Mouse (Mus musculus) neural tube, embryonic 15.5 days (tissue): ENCODE measurements around the gene Pole3. TPM values are rescaled to one million over a fixed set of nuclear protein-coding genes. Genes with fewer than 3 reads are reported as not detected.

Experiments
- ATAC-seq: fragments of 200-750 bp; cut with Nextera tagmentation; 2 replicates; pipeline ENCODE4 v1.8.0; 2017; ENCODE audit warnings: mild to moderate bottlenecking, moderate TSS enrichment, moderate library complexity; ENCODE audit not compliant: low FRiP score
- H3K27ac ChIP-seq: fragments of 300-500 bp; sonication (generic); replicated peaks from 2 replicates; pipeline ENCODE4 v1.5.1; 2015; ENCODE audit warnings: mild to moderate bottlenecking, inconsistent platforms
- H3K27me3 ChIP-seq: fragments of 300-500 bp; sonication (generic); replicated peaks from 2 replicates; pipeline ENCODE4 v1.6.1; 2015; ENCODE audit warnings: inconsistent platforms
- H3K36me3 ChIP-seq: fragments of 300-500 bp; sonication (generic); 2 replicates; pipeline ENCODE4 v1.6.1; 2015; ENCODE audit warnings: inconsistent platforms
- H3K4me1 ChIP-seq: fragments of 300-500 bp; sonication (generic); 2 replicates; pipeline ENCODE4 v1.6.1; 2015; ENCODE audit warnings: inconsistent platforms
- H3K4me2 ChIP-seq: fragments of 300-500 bp; sonication (generic); 2 replicates; pipeline ENCODE4 v1.6.1; 2015; ENCODE audit warnings: inconsistent platforms, mild to moderate bottlenecking, moderate library complexity
- H3K4me3 ChIP-seq: fragments of 300-500 bp; sonication (generic); replicated peaks from 2 replicates; pipeline ENCODE4 v1.5.1; 2015; ENCODE audit warnings: mild to moderate bottlenecking, inconsistent platforms
- H3K9ac ChIP-seq: fragments of 300-500 bp; sonication (generic); replicated peaks from 2 replicates; pipeline ENCODE4 v1.6.1; 2015; ENCODE audit warnings: mild to moderate bottlenecking, inconsistent platforms
- H3K9me3 ChIP-seq: fragments of 300-500 bp; sonication (generic); replicated peaks from 2 replicates; pipeline ENCODE4 v1.6.1; 2016; ENCODE audit warnings: inconsistent platforms
- WGBS: fragments of 180-500 bp; shearing (Covaris S2); methylation state at CpG from one replicate; pipeline ENCODE4 v1.1.7; 2015; ENCODE audit warnings: mixed read lengths; 5-methylcytosine and 5-hydroxymethylcytosine counted together
- polyA plus RNA-seq: library from polyadenylated mRNA; unstranded; fragments of >200 nt; fragmentation: Nextera tagmentation; extraction: Ambion mirVana; gene quantifications from 2 replicates; pipeline ENCODE4 v1.2.1, GENCODE M21; 2015

Pole3 gene
- polyA plus RNA-seq, 1 experiment from 2014 or later: 52.0 TPM

- peak overlapping the region; percentile 68; the same call in 1 of the 2 replicates for H3K4me2 ChIP-seq
- no peak for ATAC-seq
- 0 out of 2 replicates have a peak overlapping the region, but pooled peaks have one; percentile 82 for H3K9ac ChIP-seq
- no peak overlapping the region for H3K4me3 ChIP-seq
- no peaks in the 10 kb centered on the region for H3K27me3 ChIP-seq
- no peak overlapping the region for H3K27ac ChIP-seq
- WGBS: 91% methylated on average over 10 of the region's 10 CpGs
- no peaks in the 10 kb centered on the region for H3K9me3 ChIP-seq
- peaks cover 30% of the 10 kb centered on the region for H3K4me1 ChIP-seq
- H3K36me3 ChIP-seq: peaks cover 12% of the 10 kb centered on the region
Observed at GRCm38 (mm10) chr4:62517538-62518415, 7.1 kb downstream of the Pole3 start.

- Histone ChIP-seq H3K27me3 (no peaks in the 10 kb centered on the region), H3K4me3 (no peak overlapping the region), H3K4me2 (no peak overlapping the region), H3K27ac (no peak overlapping the region), H3K9me3 (no peaks in the 10 kb centered on the region), H3K4me1 (peaks cover 30% of the 10 kb centered on the region), H3K36me3 (peaks cover 19% of the 10 kb centered on the region), H3K9ac (no peak overlapping the region)
- 95% methylated on average over 8 of the region's 8 CpGs for WGBS
- ATAC-seq: no peak
Observed at GRCm38 (mm10) chr4:62517046-62517445, 7.8 kb downstream of the Pole3 start.

- no peak overlapping the region for H3K4me3 ChIP-seq
- 0 out of 2 replicates have a peak overlapping the region, but pooled peaks have one; percentile 41 for H3K27ac ChIP-seq
- no peak for ATAC-seq
- no peak overlapping the region for H3K9ac ChIP-seq
- no peaks in the 10 kb centered on the region for H3K27me3 ChIP-seq
- WGBS: 81% methylated on average over 1 of the region's 1 CpGs
- no peak overlapping the region for H3K4me2 ChIP-seq
- peaks cover 30% of the 10 kb centered on the region for H3K4me1 ChIP-seq
- H3K36me3 ChIP-seq: peaks cover 24% of the 10 kb centered on the region
- H3K9me3 ChIP-seq: no peaks in the 10 kb centered on the region
Observed at GRCm38 (mm10) chr4:62516579-62516978, 8.3 kb downstream of the Pole3 start.

GRCm38 (mm10) chr4:62516079-62516478 is 8.8 kb downstream of the Pole3 start:
- Histone ChIP-seq H3K4me3 (no peak overlapping the region), H3K4me1 (peaks cover 30% of the 10 kb centered on the region), H3K27me3 (no peaks in the 10 kb centered on the region), H3K9ac (no peak overlapping the region), H3K4me2 (no peak overlapping the region), H3K9me3 (no peaks in the 10 kb centered on the region), H3K27ac (no peak overlapping the region), H3K36me3 (peaks cover 29% of the 10 kb centered on the region)
- WGBS: 49% methylated on average over 2 of the region's 2 CpGs
- no peak for ATAC-seq

GRCm38 (mm10) chr4:62515490-62515889 is 9.4 kb downstream of the Pole3 start:
- Histone ChIP-seq H3K27ac (no peak overlapping the region), H3K36me3 (peaks cover 34% of the 10 kb centered on the region), H3K27me3 (no peaks in the 10 kb centered on the region), H3K4me2 (no peak overlapping the region), H3K9ac (no peak overlapping the region), H3K4me1 (peaks cover 28% of the 10 kb centered on the region), H3K4me3 (no peak overlapping the region), H3K9me3 (no peaks in the 10 kb centered on the region)
- ATAC-seq: no peak
- 80% methylated on average over 3 of the region's 3 CpGs for WGBS

GRCm38 (mm10) chr4:62514995-62515394 is 9.9 kb downstream of the Pole3 start:
- ATAC-seq: no peak
- H3K27ac ChIP-seq: no peak overlapping the region
- H3K9ac ChIP-seq: no peak overlapping the region
- H3K27me3 ChIP-seq: no peaks in the 10 kb centered on the region
- H3K4me2 ChIP-seq: no peak overlapping the region
- H3K9me3 ChIP-seq: no peaks in the 10 kb centered on the region
- no peak overlapping the region for H3K4me3 ChIP-seq
- H3K36me3 ChIP-seq: peaks cover 39% of the 10 kb centered on the region
- peaks cover 24% of the 10 kb centered on the region for H3K4me1 ChIP-seq
- WGBS: 86% methylated on average over 7 of the region's 7 CpGs

- H3K9me3 ChIP-seq: no peaks in the 10 kb centered on the region
- H3K36me3 ChIP-seq: peaks cover 49% of the 10 kb centered on the region
- 50% methylated on average over 11 of the region's 11 CpGs for WGBS
- H3K27me3 ChIP-seq: no peaks in the 10 kb centered on the region
- H3K4me3 ChIP-seq: no peak overlapping the region
- ATAC-seq: no peak
- peaks cover 22% of the 10 kb centered on the region for H3K4me1 ChIP-seq
- no peak overlapping the region for H3K4me2 ChIP-seq
- no peak overlapping the region for H3K27ac ChIP-seq
- no peak overlapping the region for H3K9ac ChIP-seq
Observed at GRCm38 (mm10) chr4:62513998-62514506, 10.8 kb downstream of the Pole3 start.

- H3K27ac ChIP-seq: no peak overlapping the region
Observed at GRCm38 (mm10) chr4:62509946-62510345, 14.9 kb downstream of the Pole3 start.

GRCm38 (mm10) chr4:62508839-62509238 is 16.0 kb downstream of the Pole3 start:
- H3K27me3 ChIP-seq: no peaks in the 10 kb centered on the region
- no peak for ATAC-seq
- H3K4me1 ChIP-seq: no peaks in the 10 kb centered on the region
- no peak overlapping the region for H3K9ac ChIP-seq
- no peak overlapping the region for H3K27ac ChIP-seq
- 96% methylated on average over 5 of the region's 5 CpGs for WGBS
- H3K4me2 ChIP-seq: no peak overlapping the region
- H3K36me3 ChIP-seq: peaks cover 64% of the 10 kb centered on the region
- no peak overlapping the region for H3K4me3 ChIP-seq
- H3K9me3 ChIP-seq: no peaks in the 10 kb centered on the region

More at GRCm38 (mm10) chr4:62509946-62510345, 14.9 kb downstream of the Pole3 start:
- WGBS: 94% methylated on average over 11 of the region's 11 CpGs
- H3K4me1 ChIP-seq: no peaks in the 10 kb centered on the region
- no peak overlapping the region for H3K4me3 ChIP-seq
- no peak overlapping the region for H3K9ac ChIP-seq
- no peak for ATAC-seq
- peaks cover 66% of the 10 kb centered on the region for H3K36me3 ChIP-seq
- no peaks in the 10 kb centered on the region for H3K27me3 ChIP-seq
- no peak overlapping the region for H3K4me2 ChIP-seq
- H3K9me3 ChIP-seq: no peaks in the 10 kb centered on the region

GRCm38 (mm10) chr4:62506798-62507197 is 18.1 kb downstream of the Pole3 start:
- Histone ChIP-seq H3K4me3 (no peak overlapping the region), H3K27ac (no peak overlapping the region), H3K27me3 (no peaks in the 10 kb centered on the region), H3K9ac (no peak overlapping the region), H3K4me1 (peaks cover 4% of the 10 kb centered on the region; the same call in 1 of the 2 replicates), H3K9me3 (no peaks in the 10 kb centered on the region), H3K36me3 (peaks cover 45% of the 10 kb centered on the region), H3K4me2 (no peak overlapping the region)
- no peak for ATAC-seq
- 77% methylated on average over 2 of the region's 2 CpGs for WGBS

- H3K9ac ChIP-seq: no peak overlapping the region
- no peaks in the 10 kb centered on the region for H3K27me3 ChIP-seq
- ATAC-seq: no peak
- no peak overlapping the region for H3K4me3 ChIP-seq
- H3K36me3 ChIP-seq: peaks cover 37% of the 10 kb centered on the region
- H3K27ac ChIP-seq: no peak overlapping the region
- H3K4me1 ChIP-seq: peaks cover 11% of the 10 kb centered on the region
- WGBS: 93% methylated on average over 3 of the region's 3 CpGs
- no peaks in the 10 kb centered on the region for H3K9me3 ChIP-seq
- no peak overlapping the region for H3K4me2 ChIP-seq
Observed at GRCm38 (mm10) chr4:62505991-62506390, 18.9 kb downstream of the Pole3 start.

- Histone ChIP-seq H3K4me3 (peak within 1 kb of the TSS; percentile 77), H3K27ac (peak within 1 kb of the TSS; percentile 78), H3K4me2 (peak within 1 kb of the TSS; percentile 78), H3K27me3 (no peaks in the 10 kb centered on the region), H3K9me3 (no peaks in the 10 kb centered on the region), H3K9ac (peak within 1 kb of the TSS; percentile 77), H3K4me1 (peaks cover 13% of the 10 kb centered on the region), H3K36me3 (peaks cover 26% of the 10 kb centered on the region)
- WGBS: 90% methylated on average over 3 of the region's 3 CpGs
- no peak for ATAC-seq
Observed at GRCm38 (mm10) chr4:62503374-62503970, 21.4 kb downstream of the Pole3 start, which contains the start of gene Hdhd3. TSS of gene Hdhd3 (minus strand) at chr4:62503467.
